Mouse (Mus musculus) mouse trophoblast stem cell (cell line): ENCODE measurements around the gene Sinhcaf.
"Not testable (repeated sequence)": the region's sequence is repeated elsewhere in the genome, so short reads cannot be mapped to it uniquely, and the experiment has no call there.

Source experiments
- in situ Hi-C, 2 experiments: fragments of 300-500 bp; cut with MseI, MboI; formaldehyde crosslinking; loops; 2 replicates in 1 of 2; 3 replicates in 1 of 2; pipeline ENCODE4 v1.15.1; 2025

Sinhcaf gene

DNA sequence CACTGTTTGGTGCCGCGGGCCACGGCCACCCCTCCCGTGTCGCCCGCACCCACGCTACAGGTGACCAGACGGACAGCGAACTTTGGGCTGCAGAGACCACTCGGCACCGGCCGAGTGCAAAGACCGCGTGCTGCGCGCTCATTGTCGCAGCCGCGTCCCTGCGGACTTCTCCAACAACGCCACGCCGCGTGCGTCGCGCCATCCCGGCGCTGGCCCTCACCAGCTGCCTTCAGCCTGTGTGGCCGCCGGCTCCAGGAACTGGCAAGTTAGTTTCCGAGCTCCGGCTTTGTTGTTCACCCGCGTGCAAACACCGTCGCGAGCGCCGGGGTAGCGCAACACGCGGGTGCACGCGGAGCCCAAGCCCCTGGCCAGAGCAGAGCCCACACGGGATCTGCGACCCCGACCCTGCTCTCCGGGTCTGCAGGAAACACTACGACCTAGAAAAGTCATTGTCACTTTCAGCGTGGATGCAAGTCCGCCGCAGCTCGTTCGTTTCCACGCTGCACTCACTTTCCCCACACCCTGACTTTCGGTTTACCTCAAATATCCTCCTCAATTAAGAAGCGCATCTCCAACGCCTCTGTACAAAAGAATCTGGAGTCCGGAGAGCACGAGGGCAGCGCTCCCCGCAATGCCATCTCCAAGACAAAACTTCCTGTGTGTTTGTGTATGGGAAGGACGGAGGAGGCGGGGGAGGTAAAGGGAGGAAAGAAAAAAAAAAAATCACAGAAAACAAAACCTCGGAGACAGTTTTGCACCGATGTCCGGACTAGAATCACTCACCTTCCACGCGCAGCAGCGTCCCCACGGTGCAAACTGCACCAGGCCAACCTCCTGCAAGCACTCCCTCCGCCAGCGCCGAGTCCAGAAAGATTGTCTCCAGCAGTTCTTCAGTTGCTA, 508 bp downstream of the Sinhcaf start:
- in situ Hi-C loops, result no loop called here

DNA sequence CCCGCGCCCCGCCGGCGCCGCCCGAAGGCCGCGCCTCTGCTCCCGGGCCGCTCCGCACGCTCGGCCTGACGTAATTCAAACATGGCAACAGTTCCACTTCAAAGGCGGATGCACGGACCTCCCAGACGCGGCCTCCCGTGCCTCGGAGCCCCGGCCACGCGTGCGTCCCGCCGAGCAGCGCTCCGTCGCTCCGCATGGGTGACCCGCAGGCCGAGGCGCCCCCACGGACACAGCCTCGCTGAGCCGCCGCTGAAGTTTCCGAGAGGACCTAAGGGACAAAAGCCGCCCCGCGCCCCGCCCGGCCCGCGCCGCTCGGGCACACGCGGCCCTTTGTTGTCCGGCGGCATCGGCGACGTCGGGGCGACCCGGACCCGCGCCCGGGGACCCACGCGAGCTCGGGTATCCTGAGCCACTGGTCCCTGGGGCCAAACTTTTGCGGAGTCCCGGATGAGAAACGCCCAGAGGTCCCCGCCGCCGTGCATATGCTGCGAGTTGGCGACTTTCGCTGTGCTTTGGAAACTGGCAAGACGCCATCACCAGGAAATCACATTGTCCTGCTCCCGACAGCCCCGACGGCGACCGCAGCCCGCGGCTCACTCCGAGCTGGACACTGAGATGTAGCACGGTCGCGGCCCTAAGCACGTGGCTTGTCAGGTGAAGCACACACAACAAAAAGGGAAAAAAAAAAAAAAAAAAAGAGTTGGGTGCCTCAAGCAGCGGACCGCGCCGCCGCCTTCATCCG, 1.3 kb downstream of the Sinhcaf start:
- in situ Hi-C loops, result no loop called here

DNA sequence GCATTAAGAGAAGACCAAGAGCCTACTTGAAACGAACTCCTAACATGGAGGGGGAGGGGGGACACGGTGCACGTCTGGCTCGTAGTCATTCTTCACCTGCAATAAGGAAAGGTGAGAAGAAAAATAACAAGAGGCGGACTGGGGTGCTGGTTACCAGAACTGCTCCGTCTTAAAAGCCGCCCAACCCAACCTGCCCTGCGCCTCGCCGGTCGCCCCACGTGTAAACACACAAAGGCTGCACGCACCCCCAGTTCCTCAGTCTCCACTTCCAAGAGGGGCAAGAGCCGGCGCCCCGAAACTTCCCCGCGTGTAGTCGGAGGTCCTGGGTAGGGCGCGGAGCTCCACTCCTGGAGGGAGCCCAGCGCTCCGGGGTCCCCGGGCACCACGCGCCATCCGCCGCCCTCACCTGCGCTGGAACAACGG, 1.9 kb downstream of the Sinhcaf start:
- in situ Hi-C loops, result no loop called here

DNA sequence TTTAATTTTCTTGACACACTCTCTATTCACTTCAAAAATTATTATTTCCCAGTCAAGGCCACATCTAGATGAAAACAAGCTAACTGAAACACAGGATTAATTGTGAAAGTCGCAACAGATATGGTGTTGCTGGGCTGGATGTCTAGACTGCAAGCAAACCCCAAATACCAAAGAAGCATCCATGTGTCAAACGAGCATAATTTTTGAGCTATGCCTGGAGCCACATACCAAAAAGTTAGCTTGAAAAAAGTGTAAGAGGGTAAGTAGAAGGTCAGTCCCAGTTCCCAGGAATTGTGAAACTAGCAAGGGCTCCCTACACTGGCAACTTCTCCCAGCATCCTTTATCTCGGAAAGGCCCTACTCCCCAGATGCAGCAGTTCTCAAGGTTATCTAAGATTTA, 2.6 kb downstream of the Sinhcaf start:
- in situ Hi-C loops, result no loop called here

DNA sequence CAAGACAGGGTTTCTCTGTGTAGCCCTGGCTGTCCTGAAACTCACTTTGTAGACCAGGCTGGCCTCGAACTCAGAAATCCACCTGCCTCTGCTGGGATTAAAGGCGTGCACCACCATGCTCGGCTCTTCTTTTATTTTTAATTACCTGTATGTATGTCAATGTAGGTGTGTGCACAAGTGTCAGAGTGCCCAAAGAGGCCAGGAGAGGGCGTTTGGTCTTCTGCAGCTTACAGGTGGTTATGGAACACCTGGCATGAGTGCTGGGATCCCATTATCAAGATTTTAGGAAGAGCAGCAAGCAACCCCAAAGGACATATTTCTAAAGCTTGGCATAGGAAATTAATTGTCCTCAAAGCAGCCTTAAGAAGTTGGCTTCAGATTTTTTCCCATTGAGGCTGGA, 3.9 kb downstream of the Sinhcaf start:
- in situ Hi-C loops, result no loop called here

DNA sequence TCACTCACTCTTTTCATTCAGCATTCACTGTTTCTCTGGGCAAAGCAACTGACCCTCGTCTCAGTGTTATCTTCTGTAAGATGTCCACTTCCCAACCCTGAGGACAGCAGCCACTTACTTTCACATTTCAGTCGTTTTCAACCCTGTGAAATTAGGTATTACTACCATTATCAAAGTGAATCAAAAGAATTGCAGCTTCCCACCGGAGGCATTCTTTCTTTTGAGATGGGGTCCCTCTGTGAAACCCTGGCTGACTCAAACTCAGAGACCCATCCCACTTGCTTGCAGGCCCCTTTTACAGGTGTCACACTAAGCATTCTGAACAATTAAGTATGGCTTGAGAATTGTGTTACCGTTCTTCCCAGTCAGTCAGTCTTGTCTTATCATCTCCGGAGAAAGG, 4.4 kb downstream of the Sinhcaf start:
- in situ Hi-C loops, result no loop called here

DNA sequence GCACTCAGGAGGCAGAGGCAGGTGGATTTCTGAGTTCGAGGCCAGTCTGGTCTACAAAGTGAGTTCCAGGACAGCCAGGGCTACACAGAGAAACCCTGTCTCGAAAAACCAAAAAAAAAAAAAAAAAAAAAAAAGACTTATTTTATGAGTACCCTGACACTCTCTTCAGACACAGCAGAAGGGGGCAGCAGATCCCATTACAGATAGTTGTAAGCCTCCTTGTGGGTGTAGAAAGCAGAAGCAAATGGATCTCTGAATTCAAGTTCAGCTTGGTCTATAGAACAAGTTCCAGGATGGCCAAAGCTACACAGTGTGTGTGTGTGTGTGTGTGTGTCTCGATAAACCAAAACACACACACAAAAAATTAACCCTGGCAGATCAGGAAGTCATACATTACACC, 5.9 kb downstream of the Sinhcaf start:
- in situ Hi-C loops, result not testable (repeated sequence)

DNA sequence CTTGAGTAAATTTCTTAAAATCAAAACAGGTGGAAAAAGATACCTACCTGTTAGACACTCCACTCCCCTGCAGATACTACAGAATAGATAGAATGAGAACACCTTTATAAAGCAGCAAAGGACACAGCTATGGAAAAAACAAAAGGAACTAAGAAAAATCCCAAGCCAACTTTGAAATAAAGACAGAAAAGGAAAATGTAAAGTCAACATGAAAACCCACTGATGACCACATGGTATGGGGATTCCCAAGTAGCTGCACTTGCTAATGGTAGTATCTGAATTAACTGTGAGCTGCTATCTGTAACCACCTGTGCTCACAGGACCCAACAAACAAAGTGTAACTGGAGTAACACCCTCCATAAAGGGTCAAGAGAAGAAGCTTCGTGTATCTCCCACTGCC, 8.6 kb downstream of the Sinhcaf start:
- in situ Hi-C loops, result no loop called here

DNA sequence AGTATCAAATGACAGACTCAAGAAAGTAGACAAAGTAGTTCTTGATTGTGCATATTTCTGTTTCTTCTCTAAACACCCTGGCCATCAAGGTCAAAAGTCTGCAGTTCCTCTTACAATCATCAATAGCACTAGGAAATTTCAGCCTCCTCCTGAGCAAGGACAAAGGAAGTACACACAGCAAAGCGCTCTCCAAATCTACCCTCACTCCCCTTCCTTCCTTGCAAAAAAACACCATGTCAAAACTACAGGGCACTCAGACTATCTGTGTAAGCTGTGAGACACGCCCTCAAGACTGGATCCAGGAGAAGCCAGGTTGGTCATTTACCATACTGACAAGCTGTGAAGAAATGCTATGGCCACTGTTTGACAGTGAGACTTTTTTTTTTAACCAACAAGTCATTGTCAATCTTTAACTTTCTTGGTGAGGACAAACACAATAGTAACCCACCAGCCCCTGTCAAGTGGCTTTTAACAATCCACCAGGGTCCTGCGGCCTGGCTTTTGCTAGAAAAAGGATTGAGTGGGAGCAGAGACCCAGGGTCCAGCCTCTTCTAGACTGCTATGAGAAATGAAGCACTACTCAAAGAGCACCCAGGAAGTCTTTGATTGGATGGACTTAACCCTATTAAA, 11.2 kb downstream of the Sinhcaf start:
- in situ Hi-C loops, result no loop called here

DNA sequence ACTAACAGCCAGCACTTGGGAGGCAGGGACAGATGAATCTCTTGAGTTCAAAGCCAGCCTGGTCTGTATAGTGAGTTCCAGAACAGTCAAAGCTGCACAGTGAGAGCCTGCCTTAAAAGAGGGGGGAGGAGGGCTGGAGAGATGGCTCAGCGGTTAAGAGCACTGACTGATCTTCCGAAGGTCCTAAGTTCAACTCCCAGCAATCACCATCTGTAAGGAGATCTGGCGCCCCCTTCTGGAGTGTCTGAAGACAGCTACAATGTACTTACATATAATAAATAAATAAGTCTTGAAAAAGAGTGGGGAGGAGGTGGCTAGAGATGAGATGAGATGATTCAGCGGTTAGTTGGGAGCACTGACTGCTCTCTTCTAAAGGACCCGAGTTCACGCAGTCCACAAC, 15.0 kb downstream of the Sinhcaf start:
- in situ Hi-C loops, result no loop called here

DNA sequence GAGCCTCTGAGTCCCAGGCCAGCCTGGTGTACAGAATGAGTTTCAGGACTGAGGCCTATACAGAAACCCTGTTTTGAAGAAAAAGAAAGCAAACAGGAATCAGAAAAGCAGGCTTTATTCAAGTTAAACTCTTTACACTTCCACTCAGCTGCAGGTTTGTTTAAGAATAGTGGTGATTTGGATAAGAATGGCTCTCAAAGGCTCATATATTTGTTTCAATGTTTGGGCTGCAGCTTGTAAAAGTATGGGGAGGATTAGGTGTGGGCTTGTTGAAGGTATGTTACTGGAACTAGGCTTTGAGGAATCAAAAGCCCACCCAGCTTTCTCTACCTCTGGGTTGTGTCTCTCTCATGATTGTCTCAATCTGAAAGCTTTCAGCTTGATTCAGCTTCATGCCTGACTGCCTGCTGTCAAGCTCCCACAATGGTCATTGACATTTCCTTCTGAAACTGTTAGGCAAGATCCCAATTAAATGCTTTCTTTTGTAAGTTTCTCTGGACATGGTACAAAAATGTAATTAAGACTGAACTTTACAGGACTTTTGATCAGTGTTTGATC, 27.3 kb downstream of the Sinhcaf start:
- in situ Hi-C loops, result loop anchor here (10.0 to 25.0 kb wide), 3 partner anchors 214 to 682 kb away; no protein-coding TSS in a partner anchor

DNA sequence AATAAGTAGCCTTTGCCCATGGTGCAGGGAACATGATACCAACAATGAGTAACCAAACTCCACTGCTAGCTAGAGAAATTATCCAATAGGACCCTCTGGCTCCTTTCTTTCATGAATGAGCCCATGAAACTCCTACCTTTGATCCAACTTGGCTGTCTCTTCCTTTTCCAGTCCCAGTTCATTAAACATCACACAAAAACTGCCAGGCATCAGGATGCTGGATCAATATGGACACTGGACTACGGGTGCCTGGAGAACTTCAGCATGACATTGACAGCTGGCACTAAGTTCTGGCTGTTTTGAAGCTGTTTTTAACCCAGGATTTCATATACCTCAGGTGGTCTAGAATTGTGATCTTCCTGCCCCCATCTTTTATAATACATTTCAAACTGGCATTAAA, 28.6 kb downstream of the Sinhcaf start:
- in situ Hi-C loops, result loop anchor here (10.0 to 25.0 kb wide), 3 partner anchors 213 to 680 kb away; no protein-coding TSS in a partner anchor

DNA sequence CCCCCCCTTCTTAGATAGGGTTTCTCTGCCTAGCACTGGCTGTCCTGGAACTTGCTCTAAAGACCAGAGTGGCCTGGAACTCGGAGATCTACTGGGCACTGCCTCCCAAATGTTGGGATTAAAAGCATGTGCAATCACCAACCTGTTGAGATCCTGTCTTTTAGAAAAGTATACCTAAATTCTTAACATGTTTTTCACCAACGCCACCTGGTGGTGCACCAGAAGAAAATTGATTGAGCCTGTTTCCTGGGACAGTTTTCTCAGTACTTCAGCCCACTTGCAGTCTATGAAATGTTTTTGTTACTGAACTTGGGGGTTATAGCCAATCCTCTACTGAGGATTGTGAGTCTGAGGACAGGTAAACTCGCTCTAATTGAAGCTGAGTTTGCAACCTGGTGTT, 29.4 kb downstream of the Sinhcaf start:
- in situ Hi-C loops, result loop anchor here (10.0 to 25.0 kb wide), 3 partner anchors 212 to 680 kb away; no protein-coding TSS in a partner anchor

DNA sequence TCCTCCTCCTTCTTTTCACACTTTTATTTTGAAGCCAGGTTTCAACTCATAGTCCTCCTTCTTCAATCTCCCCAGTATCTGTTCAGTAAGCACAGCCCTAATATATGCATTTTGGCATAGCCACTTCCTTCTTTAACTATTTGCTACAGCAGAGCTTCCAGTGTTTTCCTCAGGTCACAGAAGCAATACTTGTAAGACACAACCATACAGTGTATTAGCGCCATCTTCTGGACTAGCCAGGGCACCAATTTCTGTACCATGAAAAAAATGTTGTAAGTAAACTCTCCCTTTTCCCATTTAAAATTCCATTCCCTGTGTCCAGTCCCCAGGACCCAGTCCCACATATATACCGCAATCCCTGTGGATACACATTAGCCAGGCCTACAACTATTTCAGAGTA, 32.3 kb downstream of the Sinhcaf start:
- in situ Hi-C loops, result loop anchor here (10.0 to 25.0 kb wide), 3 partner anchors 209 to 677 kb away; no protein-coding TSS in a partner anchor

DNA sequence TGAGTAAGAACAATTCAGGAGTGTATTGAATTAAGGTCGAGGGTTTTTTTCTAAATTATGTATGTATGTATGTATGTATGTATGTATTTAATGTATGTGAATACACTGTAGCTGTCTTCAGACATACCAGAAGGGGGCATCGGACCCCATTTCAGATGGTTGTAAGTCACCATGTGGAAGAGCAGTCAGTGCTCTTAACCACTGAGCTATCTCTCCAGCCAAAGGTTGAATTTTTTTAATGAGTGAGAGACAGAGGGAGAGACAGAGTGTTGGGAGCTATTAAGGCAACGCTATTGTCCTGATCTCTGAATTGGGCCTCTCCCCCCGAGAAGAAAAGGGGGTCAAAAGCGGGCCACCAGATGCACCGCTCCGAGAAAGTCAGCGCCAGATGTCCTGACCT, 34.4 kb downstream of the Sinhcaf start:
- in situ Hi-C loops, result loop anchor here (10.0 to 25.0 kb wide), 3 partner anchors 207 to 675 kb away; no protein-coding TSS in a partner anchor

DNA sequence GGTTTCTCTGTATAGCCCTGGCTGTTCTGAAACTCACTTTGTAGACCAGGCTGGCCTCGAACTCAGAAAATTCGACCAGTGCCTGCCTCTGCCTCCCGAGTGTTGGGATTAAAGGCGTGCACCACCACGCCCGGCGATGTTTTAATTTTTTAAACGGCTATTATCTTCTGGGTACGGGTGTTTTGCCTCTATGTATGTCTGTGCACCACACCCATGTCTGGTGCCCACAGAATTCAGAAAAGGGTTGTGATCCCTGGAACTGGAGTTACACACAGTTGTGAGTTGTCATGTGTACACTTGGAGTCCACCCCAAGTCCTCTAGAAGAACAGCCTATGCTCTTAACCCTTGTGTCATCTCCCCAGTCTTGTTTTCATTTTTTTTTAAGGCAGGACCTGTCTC, 39.3 kb downstream of the Sinhcaf start:
- in situ Hi-C loops, result loop anchor here (25.0 kb wide), 2 partner anchors 520 to 670 kb away; no protein-coding TSS in a partner anchor

DNA sequence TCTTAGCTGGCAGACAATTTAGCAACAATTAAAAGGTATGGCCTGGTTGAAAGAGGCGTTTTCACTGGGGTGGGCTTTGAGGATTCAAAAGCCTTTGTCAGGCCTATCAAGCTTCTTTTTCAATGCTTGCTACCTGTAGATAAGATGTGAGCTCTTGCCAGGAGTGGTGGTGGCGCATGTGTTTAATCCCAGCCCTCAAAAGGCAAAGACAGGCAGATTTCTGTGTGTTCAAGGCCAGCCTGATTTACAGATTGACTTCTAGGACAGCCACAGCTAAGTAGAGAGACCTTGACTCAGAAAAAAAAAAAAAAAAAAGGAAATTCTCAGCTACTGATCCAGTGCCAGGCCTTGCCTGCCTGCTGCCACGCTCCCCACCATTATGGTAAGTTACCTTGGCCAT, 43.5 kb downstream of the Sinhcaf start:
- in situ Hi-C loops, result loop anchor here (25.0 kb wide), 2 partner anchors 515 to 665 kb away; no protein-coding TSS in a partner anchor

DNA sequence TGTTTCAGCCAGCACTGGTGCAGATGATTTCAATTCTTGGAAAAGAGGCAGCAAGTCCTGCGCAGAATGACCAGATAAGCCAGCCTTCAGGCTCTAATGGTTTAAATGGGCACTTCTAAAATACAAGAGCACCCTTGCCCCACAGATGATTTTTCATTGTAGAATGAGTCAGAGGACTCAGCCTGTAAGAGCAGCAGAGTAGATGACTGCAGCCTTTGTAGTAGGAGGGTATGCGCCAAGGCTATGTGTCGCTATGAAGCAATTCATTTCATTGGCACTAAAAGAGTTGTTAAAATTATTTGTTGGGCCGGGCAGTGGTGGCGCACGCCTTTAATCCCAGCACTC, 49.8 kb downstream of the Sinhcaf start:
- in situ Hi-C loops, result no loop called here

DNA sequence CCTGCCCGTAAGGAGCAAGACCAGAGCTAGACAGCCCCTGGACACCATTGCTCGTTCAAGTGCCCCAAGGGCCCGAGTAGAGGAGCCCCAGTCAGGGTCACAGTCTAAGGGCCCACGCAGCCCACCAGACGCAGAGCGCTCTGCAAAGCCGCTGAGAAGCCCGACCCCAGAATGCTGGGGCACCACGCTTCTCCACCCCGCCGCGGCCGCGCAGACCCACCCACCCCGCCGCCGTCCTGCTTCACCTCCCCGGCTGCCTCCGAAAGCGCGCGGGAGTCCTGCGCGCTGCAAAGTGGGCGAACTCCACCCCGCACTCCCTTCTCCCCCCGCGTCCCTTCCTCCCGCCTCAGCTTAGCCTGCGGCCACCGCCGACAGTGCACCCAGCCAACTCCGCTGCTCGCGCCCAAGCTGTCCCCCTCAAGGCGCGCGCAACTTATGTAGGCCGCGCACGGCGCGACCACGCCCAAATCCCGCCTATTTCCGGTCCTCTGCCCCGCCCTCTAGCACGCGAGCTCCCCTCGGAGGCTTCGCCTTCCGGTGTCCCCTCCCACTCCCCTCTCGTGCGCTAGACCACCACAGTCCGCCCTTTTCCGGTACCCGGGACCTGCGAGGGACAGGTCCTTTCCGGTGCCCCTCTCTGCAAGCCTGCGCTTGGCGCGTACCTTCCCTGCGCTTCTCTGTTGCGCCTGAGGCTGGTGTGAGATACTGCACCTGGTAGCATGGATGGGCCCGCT, 50.3 kb downstream of the Sinhcaf start, which contains the start of gene Caprin2:
TSS of gene Caprin2 (minus strand) at position 465 of the 734 bp plus-strand sequence.
- in situ Hi-C loops, result no loop called here

DNA sequence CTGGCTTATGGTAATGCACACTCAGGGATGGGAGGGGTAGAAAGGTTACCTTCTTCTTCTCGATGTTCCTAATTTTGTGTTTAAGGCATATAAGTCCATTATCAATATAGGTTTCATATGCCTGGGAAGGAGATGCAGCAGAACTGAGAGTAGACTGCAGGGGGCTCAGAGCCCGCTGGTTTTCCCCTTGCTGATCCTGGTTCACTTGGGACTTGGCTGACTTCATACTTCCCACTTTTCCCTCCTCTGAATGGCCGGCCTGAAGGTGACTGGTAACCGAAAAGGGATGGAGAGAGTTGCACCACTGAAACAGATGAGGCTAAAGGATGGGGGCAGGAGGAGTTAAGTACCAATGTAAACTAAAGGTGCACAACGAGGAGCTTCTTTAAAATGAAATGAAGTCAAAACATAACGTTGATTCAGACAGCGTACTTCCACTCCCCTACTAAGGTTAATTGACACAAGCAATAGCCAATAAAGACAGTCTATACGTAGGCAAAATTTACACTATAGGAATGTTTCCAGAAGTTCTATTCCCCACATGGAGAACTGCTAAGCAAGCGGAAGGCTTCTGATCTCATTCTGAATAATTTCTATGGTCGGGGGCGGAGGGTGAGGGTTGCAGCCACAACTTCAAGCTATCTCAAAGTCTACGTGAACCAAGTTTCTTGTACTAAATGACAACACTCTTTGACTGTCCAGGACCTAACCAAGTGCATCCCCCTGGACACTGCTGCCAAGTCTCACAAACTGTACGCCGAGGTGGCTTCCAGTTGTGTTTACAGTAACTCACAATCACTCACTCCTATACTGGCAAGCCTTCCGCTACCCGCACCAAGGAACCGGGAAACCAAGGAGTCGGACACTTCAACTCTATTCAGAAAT, 51.1 kb downstream of the Sinhcaf start:
- in situ Hi-C loops, result no loop called here
